Mouse (Mus musculus): ENCODE results near the gene Dgcr8.

- TF ChIP-seq CTCF (IDR thresholded peaks at IDR 0.05; ENCODE audit: low read depth, low read length) (no peak), POLR2A (IDR thresholded peaks at IDR 0.05; ENCODE audit: borderline replicate concordance, low read depth, low read length) (no peak)
Observed at GRCm38 (mm10) chr16:18250231-18250630, 38.8 kb downstream of the Dgcr8 start.

Data from bone marrow macrophage, adult 2 months (primary cell).